Mouse (Mus musculus) spleen, adult 2 months (tissue): ENCODE measurements around the gene Gbp8.
"Not testable (repeated sequence)": the region's sequence is repeated elsewhere in the genome, so short reads cannot be mapped to it uniquely, and the experiment has no call there.

ENCODE experiments used
- CTCF ChIP-seq: fragments of 200-500 bp; IDR thresholded peaks from 2 replicates; pipeline ENCODE4 v1.5.1; 2011; ENCODE audit warnings: mild to moderate bottlenecking, inconsistent platforms; ENCODE audit not compliant: insufficient read depth, insufficient read length, insufficient replicate concordance; ENCODE audit errors: extremely low read depth
- POLR2A ChIP-seq: fragments of 200-500 bp; IDR thresholded peaks from 2 replicates; pipeline ENCODE4 v1.6.1; 2011; ENCODE audit warnings: low read depth, low read length, inconsistent platforms

DNA sequence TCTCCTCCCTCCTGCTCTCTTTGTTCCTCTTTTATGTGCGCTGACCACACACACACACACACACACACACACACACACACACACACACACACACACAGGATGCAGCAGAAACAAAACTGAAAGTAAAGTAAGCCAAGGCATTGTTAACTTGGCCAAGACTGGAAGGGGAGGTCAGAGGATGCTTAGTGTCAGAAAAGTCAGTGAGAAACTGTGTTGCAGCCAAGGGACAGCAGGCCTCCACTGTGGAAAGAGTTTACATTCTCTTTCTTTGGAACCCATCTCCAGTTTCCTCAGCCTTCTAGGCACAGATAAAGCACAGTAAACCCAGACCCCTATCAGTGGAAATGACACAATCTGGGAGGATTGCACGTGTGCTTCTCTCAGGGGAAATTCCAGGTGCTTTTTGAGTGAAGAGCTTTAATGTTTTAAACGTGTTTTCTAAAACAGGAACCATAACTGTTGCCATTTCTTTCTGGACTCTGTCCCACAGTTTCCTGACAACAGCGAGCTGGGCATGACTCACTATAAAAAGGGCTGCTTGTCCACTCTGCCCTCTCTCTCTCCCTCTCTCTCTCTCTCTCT is 29.0 kb downstream of the Gbp8 start:
- TF ChIP-seq CTCF, POLR2A: not testable (repeated sequence)
